Mouse (Mus musculus) stomach, embryonic 16.5 days (tissue): ENCODE measurements around the gene Speer1. TPM values are rescaled to one million over a fixed set of nuclear protein-coding genes. Genes with fewer than 3 reads are reported as not detected.
"Not testable (repeated sequence)": the region's sequence is repeated elsewhere in the genome, so short reads cannot be mapped to it uniquely, and the experiment has no call there.

Experiments
- ATAC-seq: fragments of 200-750 bp; cut with Nextera tagmentation; 2 replicates; pipeline ENCODE4 v1.8.0; 2017; ENCODE audit warnings: moderate number of reproducible peaks, moderate TSS enrichment; ENCODE audit not compliant: insufficient read depth, low FRiP score
- H3K27ac ChIP-seq: fragments of 300-500 bp; sonication (generic); 2 replicates; pipeline ENCODE4 v1.5.1; 2014; ENCODE audit warnings: low read length
- H3K27me3 ChIP-seq: fragments of 300-500 bp; sonication (generic); 2 replicates; pipeline ENCODE4 v1.6.1; 2014; ENCODE audit warnings: low read length, control low read depth, mixed read lengths; ENCODE audit not compliant: control insufficient read depth, insufficient read depth
- H3K36me3 ChIP-seq: fragments of 300-500 bp; sonication (generic); 2 replicates; pipeline ENCODE4 v1.6.1; 2014; ENCODE audit warnings: low read length; ENCODE audit not compliant: control insufficient read depth, insufficient read depth
- H3K4me1 ChIP-seq: fragments of 300-500 bp; sonication (generic); 2 replicates; pipeline ENCODE4 v1.6.1; 2014; ENCODE audit warnings: low read length, control low read depth, mixed read lengths; ENCODE audit not compliant: control insufficient read depth, insufficient read depth
- H3K4me2 ChIP-seq: fragments of 300-500 bp; sonication (generic); 2 replicates; pipeline ENCODE4 v1.6.1; 2014; ENCODE audit warnings: low read depth, low read length, mixed read lengths
- H3K4me3 ChIP-seq: fragments of 300-500 bp; sonication (generic); replicated peaks from 2 replicates; pipeline ENCODE4 v1.5.1; 2014; ENCODE audit warnings: mild to moderate bottlenecking, low read length
- H3K9ac ChIP-seq: fragments of 300-500 bp; sonication (generic); 2 replicates; pipeline ENCODE4 v1.6.1; 2014; ENCODE audit warnings: low read length
- H3K9me3 ChIP-seq: fragments of 300-500 bp; sonication (generic); replicated peaks from 2 replicates; pipeline ENCODE4 v1.6.1; 2016; ENCODE audit warnings: low read length, control low read depth; ENCODE audit not compliant: control insufficient read depth
- WGBS: fragments of 180-500 bp; shearing (Covaris S2); extraction: QIAGEN DNeasy Blood & Tissue Kit; methylation state at CpG from one replicate; pipeline ENCODE4 v1.1.7; 2014; 5-methylcytosine and 5-hydroxymethylcytosine counted together
- polyA plus RNA-seq: library from polyadenylated mRNA; unstranded; fragments of >200 nt; fragmentation: Nextera tagmentation; extraction: Ambion mirVana; gene quantifications from 2 replicates; pipeline ENCODE4 v1.2.1, GENCODE M21; 2015

Gene Speer1
- not detected in 2 replicates for polyA plus RNA-seq

- not testable (repeated sequence) for H3K27me3 ChIP-seq, H3K9ac ChIP-seq, ATAC-seq, H3K27ac ChIP-seq, H3K4me3 ChIP-seq, H3K36me3 ChIP-seq, H3K4me2 ChIP-seq, H3K4me1 ChIP-seq, H3K9me3 ChIP-seq
- 50% methylated on average over 1 of the region's 4 CpGs for WGBS
Measured at GRCm38 (mm10) chr5:11341216-11341615, at the start of gene Speer1. Gene Speer1 (plus strand): TSS chr5:11341516.

Other genes with a start within 250 kb of the Speer1 start
- not detected in 2 replicates for gene Gm8879, start 213.9 kb upstream of the Speer1 start, polyA plus RNA-seq
- gene Gm5861, start 158.4 kb upstream of the Speer1 start, polyA plus RNA-seq: not detected in 2 replicates
- not detected in 2 replicates for gene Gm8890, start 85.5 kb upstream of the Speer1 start, polyA plus RNA-seq
- not detected in 2 replicates for gene Gm8897, start 74.9 kb downstream of the Speer1 start, polyA plus RNA-seq
- gene Gm8906, start 161.2 kb downstream of the Speer1 start, polyA plus RNA-seq: not detected in 2 replicates